Mouse (Mus musculus): ENCODE data around the gene Gm13278. TPM values are rescaled to one million over a fixed set of nuclear protein-coding genes. Genes with fewer than 3 reads are reported as not detected.

Gene Gm13278
- not detected for total RNA-seq (2023)

GRCm38 (mm10) chr4:88791250-88791649, at the start of gene Gm13278:
Gm13278 (plus strand) TSS chr4:88791550.

GRCm38 (mm10) chr4:88754818-88755340, 36.5 kb upstream of the Gm13278 start, which contains the start of gene Gm13271:
Gm13271 (plus strand) TSS chr4:88754868.

GRCm38 (mm10) chr4:88759610-88760268, 31.6 kb upstream of the Gm13278 start, which contains the start of gene Gm13283:
Gm13283 (plus strand) TSS chr4:88760119.

GRCm38 (mm10) chr4:88773534-88773933, 17.8 kb upstream of the Gm13278 start, which contains the start of gene Gm13290:
Gm13290 (plus strand) TSS chr4:88773834.

GRCm38 (mm10) chr4:88776622-88777021, 14.7 kb upstream of the Gm13278 start, which contains the start of gene Gm13289:
Gm13289 (plus strand) TSS chr4:88776922.

GRCm38 (mm10) chr4:88779550-88779949, 11.8 kb upstream of the Gm13278 start, which contains the start of gene Gm13272:
Gm13272 (plus strand) TSS chr4:88779850.

GRCm38 (mm10) chr4:88781831-88782230, 9.5 kb upstream of the Gm13278 start, which contains the start of gene Ifnz:
Ifnz (plus strand) TSS chr4:88782131.

GRCm38 (mm10) chr4:88785409-88785808, 5.9 kb upstream of the Gm13278 start, which contains the start of gene Gm13276:
Gm13276 (plus strand) TSS chr4:88785709.

GRCm38 (mm10) chr4:88788402-88788801, 2.9 kb upstream of the Gm13278 start, which contains the start of gene Gm13277:
Gm13277 (plus strand) TSS chr4:88788632.

GRCm38 (mm10) chr4:88793936-88794675, 2.8 kb downstream of the Gm13278 start, which contains the start of gene Gm13275:
Gm13275 (plus strand) TSS chr4:88794487.

GRCm38 (mm10) chr4:88797097-88797496, 5.7 kb downstream of the Gm13278 start, which contains the start of gene Gm13279:
Gm13279 (plus strand) TSS chr4:88797397.

GRCm38 (mm10) chr4:88799365-88799764, 8.0 kb downstream of the Gm13278 start, which contains the start of gene Gm13285:
Gm13285 (plus strand) TSS chr4:88799665.

GRCm38 (mm10) chr4:88802954-88803353, 11.6 kb downstream of the Gm13278 start, which contains the start of gene Gm13287:
Gm13287 (plus strand) TSS chr4:88803254.

GRCm38 (mm10) chr4:88805231-88805630, 13.9 kb downstream of the Gm13278 start, which contains the start of gene Gm13288:
Gm13288 (plus strand) TSS chr4:88805531.

GRCm38 (mm10) chr4:88815928-88816327, 24.6 kb downstream of the Gm13278 start, which contains the start of gene Ifna7:
Ifna7 (plus strand) TSS chr4:88816228.

GRCm38 (mm10) chr4:88819659-88820058, 28.3 kb downstream of the Gm13278 start, which contains the start of gene Ifna11:
Ifna11 (plus strand) TSS chr4:88819959.

GRCm38 (mm10) chr4:88827116-88827515, 35.8 kb downstream of the Gm13278 start, which contains the start of gene Ifna6:
Ifna6 (plus strand) TSS chr4:88827416.

GRCm38 (mm10) chr4:88835225-88835624, 43.9 kb downstream of the Gm13278 start, which contains the start of gene Ifna5:
Ifna5 (plus strand) TSS chr4:88835525.

GRCm38 (mm10) chr4:88841438-88841911, 50.1 kb downstream of the Gm13278 start, which contains the start of gene Ifna4:
Ifna4 (plus strand) TSS chr4:88841861.

Data from monocyte, adult 59 days (primary cell).